9 mouse cellular contexts compared by ENCODE assay signal in genomic region chr5:101669381-101669780, GRCm38 (mm10). TPM values are rescaled to one million over a fixed set of nuclear protein-coding genes. Genes with fewer than 3 reads are reported as not detected.
DNase-seq lines count a peak whose midpoint lies in the region; ATAC-seq and TF ChIP-seq lines count a peak whose summit lies in the region.
"Had no signal": no experiment of that assay in that cellular context is flagged by ENCODE, and none has a peak within 500 bp of the region (broad histone marks: within the 10 kb centered on the region; RNA-seq: fewer than 3 reads in every experiment).

No protein-coding gene starts in this region.

- H3K4me3 ChIP-seq in hindbrain, postnatal 0 days (ENCODE audit: low read length): no peak overlapping the region
- no peak overlapping the region for H3K4me3 ChIP-seq in midbrain, postnatal 0 days (ENCODE audit: low read depth, low read length)

- 2% methylated on average over 15 of the region's 15 CpGs for WGBS in hindbrain, postnatal 0 days
- 2% methylated on average over 15 of the region's 15 CpGs for WGBS in midbrain, postnatal 0 days

- H3K9ac ChIP-seq in hindbrain, postnatal 0 days (replicated peaks; ENCODE audit: low read length): no peak overlapping the region
- no peak overlapping the region for H3K9ac ChIP-seq in midbrain, postnatal 0 days (replicated peaks; ENCODE audit: low read length, poor library complexity, severe bottlenecking)

- peak; percentile 84 for TF ChIP-seq CTCF in hindbrain, postnatal 0 days (IDR thresholded peaks at IDR 0.05; ENCODE audit: low read depth)
- TF ChIP-seq CTCF in midbrain, postnatal 0 days (IDR thresholded peaks at IDR 0.05): peak; percentile 91

- no peak overlapping the region for H3K27ac ChIP-seq in hindbrain, postnatal 0 days
- H3K27ac ChIP-seq in midbrain, postnatal 0 days (ENCODE audit: low read depth, low read length): no peak overlapping the region
- H3K27ac ChIP-seq: macrophage had no signal

- no peaks in the 10 kb centered on the region for H3K9me3 ChIP-seq in hindbrain, postnatal 0 days (ENCODE audit: low read length)
- no peaks in the 10 kb centered on the region for H3K9me3 ChIP-seq in midbrain, postnatal 0 days (ENCODE audit: low read length)

- H3K4me2 ChIP-seq in hindbrain, postnatal 0 days (ENCODE audit: low read depth, low read length): 0 out of 2 replicates have a peak overlapping the region, but pooled peaks have one; percentile 29
- no peak overlapping the region for H3K4me2 ChIP-seq in midbrain, postnatal 0 days (ENCODE audit: low read depth, low read length, poor library complexity, severe bottlenecking)

- peaks cover 61% of the 10 kb centered on the region for H3K27me3 ChIP-seq in hindbrain, postnatal 0 days (ENCODE audit: insufficient read depth, low read length)
- peaks cover 47% of the 10 kb centered on the region for H3K27me3 ChIP-seq in midbrain, postnatal 0 days (ENCODE audit: insufficient read depth, low read length)

- no peak for DNase-seq in frontal cortex, postnatal 25 days (ENCODE audit: low spot score in 2 of 2)
- peak; percentile 17 for DNase-seq in right cerebral cortex, postnatal 4 days
- no peak for DNase-seq in right cerebral cortex, postnatal 36 days (ENCODE audit: low spot score in 2 of 2)
- peak; percentile 86 for DNase-seq in hindbrain, postnatal 0 days (ENCODE audit: low spot score)
- DNase-seq in midbrain, postnatal 0 days (ENCODE audit: low spot score): peak; percentile 80
- DNase-seq in thymus, postnatal 36 days: no peak
- no peak for DNase-seq in c-Kit-positive CD71-positive TER-119-positive erythroid progenitor cells, embryonic 14.5 days (ENCODE audit: low spot score)

- ATAC-seq in frontal cortex, adult (ENCODE audit: low TSS enrichment): peak; percentile 67; the same call in 1 of the 2 replicates
- ATAC-seq in hindbrain, postnatal 0 days: no peak
- no peak; the same call in 1 of the 2 replicates for ATAC-seq in midbrain, postnatal 0 days (ENCODE audit: low FRiP score)

- H3K4me1 ChIP-seq in hindbrain, postnatal 0 days (ENCODE audit: insufficient read depth, low read length): no peaks in the 10 kb centered on the region
- H3K4me1 ChIP-seq in midbrain, postnatal 0 days (ENCODE audit: insufficient read depth, low read length): no peaks in the 10 kb centered on the region

- no peaks in the 10 kb centered on the region for H3K36me3 ChIP-seq in hindbrain, postnatal 0 days (ENCODE audit: insufficient read depth, low read length)
- no peaks in the 10 kb centered on the region for H3K36me3 ChIP-seq in midbrain, postnatal 0 days (ENCODE audit: insufficient read depth, low read length)

RNA-seq across cellular contexts. Expression of gene Nkx6-1, which starts 4.6 kb away (rescaled TPM):
- total RNA-seq in hindbrain, postnatal 0 days (2014; rRNA removed): 2.4 and 2.6 TPM in 2 replicates
- 4.3 TPM in 2 replicates for polyA plus RNA-seq in hindbrain, postnatal 0 days (2015; fragmentation: Nextera tagmentation; extraction: Ambion mirVana)
- total RNA-seq in midbrain, postnatal 0 days (2014; rRNA removed): 1.3 and 1.4 TPM in 2 replicates
- 1.4 and 1.9 TPM in 2 replicates for polyA plus RNA-seq in midbrain, postnatal 0 days (2015; fragmentation: Nextera tagmentation; extraction: Ambion mirVana)
- polyA plus RNA-seq: macrophage had no signal

Comparison
In these comparisons a context has a peak if more than half of its experiments do, and no peak if none do; other contexts are left out.
1. DNase-seq: peak in right cerebral cortex, postnatal 4 days (single experiment), hindbrain, postnatal 0 days (single experiment) and midbrain, postnatal 0 days (single experiment); none in frontal cortex, postnatal 25 days (0 of 2), right cerebral cortex, postnatal 36 days (0 of 2), thymus, postnatal 36 days (0 of 2) and c-Kit-positive CD71-positive TER-119-positive erythroid progenitor cells, embryonic 14.5 days (single experiment).